Mouse (Mus musculus) cerebellum, adult (tissue): ENCODE measurements at regions not wholly inside any gene's neighbourhood (a gene's known extent, or its start where the extent isn't known, plus 50 kb on each side); places are given as distances from the start of the nearest gene placed in this dataset.

ENCODE experiments used
- ATAC-seq: cut with Nextera tagmentation; 2 replicates; pipeline ENCODE4 v1.9.2; 2017; ENCODE audit warnings: mild to moderate bottlenecking, moderate library complexity, mixed read lengths; ENCODE audit not compliant: insufficient number of reproducible peaks, low FRiP score, low TSS enrichment

DNA sequence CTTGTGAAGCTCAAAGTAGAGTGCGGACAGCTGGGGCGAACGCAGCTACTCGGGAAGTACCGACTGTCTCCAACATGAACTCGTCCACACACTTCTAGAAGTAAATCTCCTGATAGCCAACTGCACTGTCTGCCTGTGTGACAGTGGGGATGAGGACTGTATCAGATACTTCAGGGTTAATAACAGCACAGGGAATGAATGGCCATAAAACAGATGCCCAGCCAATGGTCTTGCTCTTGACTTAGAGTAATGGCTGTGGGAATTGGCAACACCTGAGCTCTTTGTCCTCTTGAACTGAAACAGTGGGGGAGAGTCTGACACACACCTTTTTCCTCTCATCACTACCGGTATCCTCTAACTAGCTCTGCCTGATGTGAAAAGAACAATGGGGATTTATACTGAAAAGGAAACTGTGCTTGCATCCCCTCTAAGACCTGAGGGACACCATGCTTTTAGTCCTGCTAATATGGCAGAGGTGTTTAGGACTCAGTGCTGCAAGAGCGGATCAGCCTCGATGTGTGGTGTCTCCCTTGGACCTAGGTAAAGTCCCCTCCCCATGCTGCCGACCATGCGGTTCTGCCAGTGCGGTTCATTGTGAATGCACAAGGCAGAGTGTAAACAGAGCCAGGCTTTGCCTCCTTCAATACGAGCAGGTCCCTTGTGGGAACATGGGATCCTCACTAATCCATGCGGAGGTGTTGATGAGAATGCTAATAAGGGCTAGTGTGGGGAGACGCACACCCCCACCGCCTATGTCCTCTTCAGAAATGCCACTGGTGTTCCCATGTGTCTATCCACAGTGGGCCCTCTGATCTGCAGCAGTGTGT lies 355.5 kb downstream of the Eipr1 start:
- ATAC-seq = no peak

DNA sequence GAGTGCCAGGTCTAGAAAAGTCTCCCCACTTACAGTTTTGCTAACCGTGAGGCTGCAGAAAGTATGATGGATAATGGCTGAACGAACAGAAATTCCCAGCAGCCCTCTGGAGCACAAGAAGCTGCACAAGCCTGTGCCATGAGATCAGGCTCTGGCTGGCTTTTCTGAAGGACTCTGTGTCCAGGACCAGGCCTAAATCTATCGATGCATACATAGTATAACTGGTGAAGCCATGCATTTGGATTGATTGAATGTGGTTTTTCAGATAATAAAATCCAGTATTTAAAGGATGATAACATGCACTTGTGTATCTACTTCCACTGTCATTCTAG lies 356.1 kb downstream of the Eipr1 start:
- ATAC-seq = no peak

GRCm38 (mm10) chr12:29118336-29118735 lies 366.7 kb downstream of the Eipr1 start:
- ATAC-seq = no peak

DNA sequence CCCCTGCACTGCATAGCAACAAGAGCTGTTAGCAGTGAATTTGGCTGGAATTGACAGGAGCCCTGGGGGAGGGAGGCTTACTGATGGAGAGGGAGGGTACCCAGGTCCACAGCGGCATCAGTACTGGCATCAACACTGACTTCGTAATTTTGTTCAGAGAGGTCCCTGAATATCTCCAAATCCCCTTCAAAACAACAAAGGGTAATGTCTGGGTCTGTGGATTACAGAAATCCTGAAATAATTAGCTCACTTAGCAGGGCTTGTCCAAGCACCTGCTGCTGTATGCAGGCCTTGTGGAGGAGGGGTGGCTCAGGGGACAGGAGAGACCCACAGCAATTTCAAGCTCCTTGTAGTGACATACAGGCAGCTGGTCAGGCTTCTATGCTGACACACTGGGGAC lies 369.6 kb downstream of the Eipr1 start:
- ATAC-seq = no peak

- ATAC-seq = no peak
These were observed 371.3 kb downstream of the Eipr1 start for GRCm38 (mm10) chr12:29122931-29123330.

DNA sequence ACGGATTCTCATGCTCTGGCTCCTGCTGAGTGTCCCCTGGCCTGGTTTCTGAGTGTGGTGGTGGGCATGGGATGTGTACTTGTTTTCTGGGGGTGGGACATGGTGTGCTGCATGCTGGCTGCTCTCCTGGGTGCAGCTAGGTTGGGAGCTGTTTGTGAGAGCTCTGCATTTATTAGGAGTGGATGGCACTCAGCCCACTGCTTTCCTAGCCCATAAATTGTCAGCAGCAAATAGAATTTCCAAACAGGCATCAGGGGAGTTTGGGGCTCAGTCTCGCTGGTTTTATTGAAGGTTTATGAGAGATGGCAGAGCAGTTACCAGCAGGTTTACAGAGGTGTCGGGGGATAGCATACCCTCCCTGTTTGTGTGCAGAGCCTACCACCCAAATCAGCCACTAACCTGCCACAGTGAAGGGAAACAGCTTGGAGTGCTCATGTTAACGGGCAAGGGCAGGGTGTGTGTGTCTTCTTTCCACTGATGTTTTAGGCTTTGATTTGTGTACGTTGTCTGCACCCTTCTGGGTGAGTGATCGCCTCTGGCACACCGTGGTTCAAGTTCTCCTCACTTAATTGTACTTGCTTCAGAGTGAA lies 372.6 kb downstream of the Eipr1 start:
- ATAC-seq = no peak

- ATAC-seq = no peak
These were observed 377.2 kb downstream of the Eipr1 start for GRCm38 (mm10) chr12:29128844-29129243.

DNA sequence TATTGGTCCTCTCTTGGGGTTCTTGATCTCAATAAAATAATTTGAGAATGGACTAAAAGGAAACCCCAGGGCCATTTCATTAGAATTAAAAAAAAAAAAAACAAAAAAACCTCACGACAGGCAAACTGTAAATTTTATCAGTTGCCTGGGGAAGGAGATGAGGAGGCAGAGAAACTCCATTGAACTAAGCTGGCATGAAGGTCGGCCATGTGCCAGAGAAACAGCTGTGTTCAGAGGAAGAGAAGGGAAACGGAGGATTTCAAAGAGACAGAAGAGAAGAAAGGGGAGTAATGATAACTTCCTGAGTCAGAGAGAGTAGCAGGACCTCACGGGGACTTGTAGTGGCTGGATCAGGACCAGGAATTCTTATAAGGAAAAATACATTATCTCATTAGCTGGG lies 377.7 kb downstream of the Eipr1 start:
- no peak for ATAC-seq

DNA sequence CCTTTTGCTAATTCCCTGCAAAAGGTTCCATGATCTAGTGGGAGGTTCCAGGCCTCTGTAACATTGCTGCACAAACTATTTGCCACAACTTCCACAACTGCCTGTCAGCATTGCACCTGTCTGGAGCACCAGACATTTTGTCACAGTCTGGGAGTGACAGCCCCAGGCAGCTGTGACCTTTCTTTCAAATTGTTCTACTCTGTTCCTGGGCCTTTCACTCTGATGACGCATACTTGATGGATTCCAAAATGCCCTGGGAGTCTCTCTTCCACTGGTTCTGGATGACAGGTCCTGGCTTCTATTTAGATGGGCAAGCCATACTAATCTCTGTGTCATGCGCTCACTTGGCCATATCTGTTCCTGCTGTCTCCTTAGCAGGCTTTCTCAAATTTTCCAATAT lies 382.7 kb downstream of the Eipr1 start:
- no peak for ATAC-seq

DNA sequence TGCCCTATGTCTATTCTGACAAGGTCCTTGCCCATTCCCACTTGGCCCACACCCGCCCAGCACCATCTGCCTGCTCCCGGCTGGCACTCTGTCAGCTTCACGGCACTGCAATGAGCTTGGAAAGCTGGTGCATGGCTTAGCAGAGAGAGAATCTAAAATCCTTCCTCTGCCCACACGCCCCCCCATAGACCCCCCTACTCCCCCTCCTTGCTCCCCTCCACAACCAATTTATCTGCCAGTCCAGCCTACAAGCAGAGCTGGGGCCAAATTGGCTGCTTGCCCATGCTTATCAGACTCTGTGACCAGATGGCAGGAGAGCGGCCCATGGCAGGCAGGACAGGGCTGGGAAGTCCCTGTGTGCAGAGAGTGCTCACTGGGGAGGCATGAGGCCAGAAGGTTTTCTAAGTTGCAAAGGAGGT lies 385.3 kb downstream of the Eipr1 start:
- peak; percentile 70 for ATAC-seq

DNA sequence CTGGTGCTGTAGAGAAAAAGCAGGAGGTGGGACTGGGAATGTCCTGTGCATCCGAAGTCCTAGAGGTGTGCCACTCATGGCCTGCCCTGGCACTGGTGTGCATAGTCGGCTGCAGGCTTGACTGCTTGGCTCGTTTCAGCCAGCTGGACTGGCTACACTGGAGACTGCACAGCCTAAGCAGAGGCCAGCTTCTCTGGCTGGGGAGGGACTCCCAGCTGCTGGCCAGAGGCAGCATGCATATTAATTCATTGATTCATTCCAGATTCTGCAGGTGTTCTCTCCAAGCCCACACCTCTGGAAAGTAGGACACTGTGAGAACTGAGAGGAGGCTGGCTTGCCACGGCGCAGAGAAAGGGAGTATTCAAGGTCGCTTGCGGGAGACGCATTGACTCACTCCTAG lies 385.9 kb downstream of the Eipr1 start:
- ATAC-seq = 0 out of 2 replicates have a peak, but pooled peaks have one; percentile 22

GRCm38 (mm10) chr12:29140576-29140975 lies 387.6 kb upstream of the Myt1l start:
- ATAC-seq = no peak

DNA sequence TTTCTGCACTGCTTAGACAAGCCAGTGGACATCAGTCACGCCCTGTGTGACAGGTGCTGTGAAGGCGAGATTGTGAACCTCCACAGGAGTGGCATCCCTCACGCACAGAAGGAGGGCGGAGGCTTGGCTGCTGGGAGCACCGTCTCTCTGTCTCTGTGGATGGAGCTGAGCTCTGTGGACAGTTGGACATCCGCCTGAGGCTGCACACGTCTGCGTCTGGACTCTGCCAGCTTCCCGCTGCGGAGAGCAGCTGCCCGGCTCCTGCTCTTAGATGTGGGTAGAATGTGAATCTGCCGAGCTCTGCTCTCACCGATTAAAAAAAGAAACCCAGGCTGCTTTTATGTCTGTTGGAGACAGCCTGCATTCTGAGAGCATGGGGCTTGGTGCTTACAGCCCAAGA lies 387.1 kb upstream of the Myt1l start:
- ATAC-seq = peak; percentile 78

DNA sequence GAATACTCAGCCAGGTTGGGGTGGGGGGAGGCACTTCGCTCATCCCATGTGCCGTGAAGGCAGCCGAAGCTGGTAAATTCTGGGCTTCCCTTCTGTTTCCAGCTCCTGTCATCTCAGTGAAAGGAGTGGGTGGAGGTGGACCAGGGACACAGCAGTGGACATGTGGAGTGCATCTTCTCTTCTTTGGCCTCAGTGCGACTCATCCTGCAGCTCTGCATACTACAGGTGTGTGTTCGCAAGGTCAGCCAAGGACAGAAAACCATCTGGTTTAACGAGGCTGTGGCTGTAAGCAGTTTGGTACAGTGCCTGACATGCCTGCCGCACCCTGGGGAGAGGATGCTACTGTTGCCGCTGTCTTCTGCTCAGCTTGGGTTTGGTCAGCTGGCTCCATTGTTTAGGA lies 386.3 kb upstream of the Myt1l start:
- no peak for ATAC-seq

GRCm38 (mm10) chr12:29143297-29143696 lies 384.9 kb upstream of the Myt1l start:
- ATAC-seq = 0 out of 2 replicates have a peak, but pooled peaks have one; percentile 23

DNA sequence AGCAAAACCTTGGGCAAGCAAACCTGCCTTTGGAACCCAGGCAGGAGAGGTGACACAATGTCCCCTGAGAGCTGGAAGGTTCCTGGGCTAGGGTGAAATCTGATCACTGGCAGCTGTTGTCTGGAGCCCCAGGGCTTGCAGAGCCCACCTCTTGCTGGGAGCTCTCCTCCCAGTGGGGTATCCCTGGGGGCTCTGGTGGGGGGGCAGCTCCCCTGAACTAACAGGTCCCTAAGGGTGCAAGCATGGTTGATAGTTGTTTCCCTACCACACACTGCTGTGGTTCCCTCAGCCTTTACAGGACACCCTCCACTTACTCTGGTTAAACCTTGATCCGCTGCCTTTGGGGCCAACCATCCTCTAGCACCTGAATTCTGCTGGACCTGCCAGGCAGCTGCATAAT lies 367.3 kb upstream of the Myt1l start:
- ATAC-seq = no peak

GRCm38 (mm10) chr12:29161546-29161945 lies 366.6 kb upstream of the Myt1l start:
- ATAC-seq = no peak

- ATAC-seq = no peak
These were observed 363.5 kb upstream of the Myt1l start for GRCm38 (mm10) chr12:29164701-29165100.

- ATAC-seq = no peak
These were observed 361.9 kb upstream of the Myt1l start for GRCm38 (mm10) chr12:29166316-29166715.

DNA sequence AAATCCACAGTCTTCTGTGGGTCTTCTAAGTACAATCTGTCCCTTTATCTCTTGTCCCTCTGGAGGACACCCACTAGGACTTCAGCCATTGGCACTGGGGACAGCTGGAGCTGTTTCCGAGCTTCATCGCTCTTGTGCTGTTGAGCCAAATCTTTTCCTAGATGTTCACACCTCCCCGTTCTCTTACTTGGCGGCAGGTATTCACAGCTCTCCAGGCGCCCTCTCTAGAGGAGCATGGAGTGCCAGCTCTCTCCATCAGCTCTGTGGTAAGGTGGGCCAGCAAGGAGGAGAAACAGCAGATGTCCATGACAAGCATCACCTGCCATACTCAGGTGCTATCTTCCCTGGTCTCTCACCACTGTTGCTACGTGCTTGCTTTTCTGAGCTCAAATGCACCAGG lies 360.3 kb upstream of the Myt1l start:
- ATAC-seq = 0 out of 2 replicates have a peak, but pooled peaks have one; percentile 45

GRCm38 (mm10) chr12:29175698-29176440 lies 352.3 kb upstream of the Myt1l start:
- ATAC-seq = no peak
